Mouse (Mus musculus): ENCODE results near the gene Lcn4. TPM values are rescaled to one million over a fixed set of nuclear protein-coding genes. Genes with fewer than 3 reads are reported as not detected.

Lcn4 gene
- total and polyA plus RNA-seq, 2 experiments = not detected

DNA sequence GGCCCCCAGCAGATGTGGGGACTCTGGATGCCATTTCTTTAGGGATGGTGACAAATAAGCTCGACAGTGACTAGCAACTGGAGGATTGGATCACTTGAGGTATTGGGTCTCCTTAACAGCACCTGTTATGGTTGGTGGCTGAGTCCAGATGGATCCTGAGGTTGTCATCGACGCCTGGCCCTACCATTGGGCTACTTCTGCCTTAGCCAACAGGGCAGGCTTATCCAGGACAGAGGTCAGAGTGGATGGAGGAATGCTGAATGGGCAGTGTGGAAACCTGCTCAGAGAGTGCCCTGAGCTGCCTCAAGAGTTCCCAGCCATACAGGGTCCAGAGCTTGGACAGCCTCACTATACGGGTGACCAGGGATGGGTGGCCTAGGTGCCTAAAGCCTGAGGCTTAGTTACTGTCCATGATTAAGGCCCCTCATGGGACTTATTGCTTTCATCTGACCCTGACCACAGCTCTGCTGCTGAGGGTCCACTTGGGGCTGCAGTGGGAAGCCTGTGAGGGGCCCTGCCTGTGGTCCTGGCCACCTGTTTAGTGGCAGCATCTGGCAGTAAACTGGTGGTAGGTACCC is 37.0 kb downstream of the Lcn4 start:
- no peaks in the 10 kb centered on the region for H3K27me3 ChIP-seq (ENCODE audit: control insufficient read depth, insufficient read depth, low read length)
- no peak for DNase-seq (ENCODE audit: extremely low read depth, low read depth, low spot score)
- H3K4me3 ChIP-seq (ENCODE audit: insufficient read depth, low read depth, low read length) = no peak overlapping the region
- H3K9ac ChIP-seq (ENCODE audit: low read depth, low read length) = no peak overlapping the region
- WGBS = 73% methylated on average over 4 of the region's 4 CpGs
- peaks cover 17% of the 10 kb centered on the region for H3K36me3 ChIP-seq (ENCODE audit: control insufficient read depth, insufficient read depth, low read length)
- TF ChIP-seq CTCF (IDR thresholded peaks at IDR 0.05; ENCODE audit: low read depth, low read length) (no peak), POLR2A (IDR thresholded peaks at IDR 0.05; ENCODE audit: extremely low read depth, insufficient read depth, low read length) (no peak)
- no peak overlapping the region for H3K27ac ChIP-seq (replicated peaks; ENCODE audit: insufficient read depth, low read depth, low read length)
- no peaks in the 10 kb centered on the region for H3K79me2 ChIP-seq (ENCODE audit: control insufficient read depth, insufficient read depth, low read length)
- H3K4me1 ChIP-seq (ENCODE audit: control insufficient read depth, insufficient read depth, low read length) = peaks cover 5% of the 10 kb centered on the region; the same call in 1 of the 2 replicates

GRCm38 (mm10) chr2:26632541-26633395 is 38.3 kb downstream of the Lcn4 start:
- H3K4me1 ChIP-seq (ENCODE audit: control insufficient read depth, insufficient read depth, low read length) = no peaks in the 10 kb centered on the region
- DNase-seq (ENCODE audit: extremely low read depth, low read depth, low spot score) = no peak
- no peaks in the 10 kb centered on the region for H3K79me2 ChIP-seq (ENCODE audit: control insufficient read depth, insufficient read depth, low read length)
- TF ChIP-seq CTCF (IDR thresholded peaks at IDR 0.05; ENCODE audit: low read depth, low read length) (no peak), POLR2A (IDR thresholded peaks at IDR 0.05; ENCODE audit: extremely low read depth, insufficient read depth, low read length) (no peak)
- 88% methylated on average over 16 of the region's 16 CpGs for WGBS
- no peak overlapping the region for H3K9ac ChIP-seq (ENCODE audit: low read depth, low read length)
- peaks cover 15% of the 10 kb centered on the region for H3K36me3 ChIP-seq (ENCODE audit: control insufficient read depth, insufficient read depth, low read length)
- peaks cover 2% of the 10 kb centered on the region; the same call in 1 of the 2 replicates for H3K27me3 ChIP-seq (ENCODE audit: control insufficient read depth, insufficient read depth, low read length)
- H3K27ac ChIP-seq (replicated peaks; ENCODE audit: insufficient read depth, low read depth, low read length) = no peak overlapping the region
- H3K4me3 ChIP-seq (ENCODE audit: insufficient read depth, low read depth, low read length) = no peak overlapping the region

DNA sequence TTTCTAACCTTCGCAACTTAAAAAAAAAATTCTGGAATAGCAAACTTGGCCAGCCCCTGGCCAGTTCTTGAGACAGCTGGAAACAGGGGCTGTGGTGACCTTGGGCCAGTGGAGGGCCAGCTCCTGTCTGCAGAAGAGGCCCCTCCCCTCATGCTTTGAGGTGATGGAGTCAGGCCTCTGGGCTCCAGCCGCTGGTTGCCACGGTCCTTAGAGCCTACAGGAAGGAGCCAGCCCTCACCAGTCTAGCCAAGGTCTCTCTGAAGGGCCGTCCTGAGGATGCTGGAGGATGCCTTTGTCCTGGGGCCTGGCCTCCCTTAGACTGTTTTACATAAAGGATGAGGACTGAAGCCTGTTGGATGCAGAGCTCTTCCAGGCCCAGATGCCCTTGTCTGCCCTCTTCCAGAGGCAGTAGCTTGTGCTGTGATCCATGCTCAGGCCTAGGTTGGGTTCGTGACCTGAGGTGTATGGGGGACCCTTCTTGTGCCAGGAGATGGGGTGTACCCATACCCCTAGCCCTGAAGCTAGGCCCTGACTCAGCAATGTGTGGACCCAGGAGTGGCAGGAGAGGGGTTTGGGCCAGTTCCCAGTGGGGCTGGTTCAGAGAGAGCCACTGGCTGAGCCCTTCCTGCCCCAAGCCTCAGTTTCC is 42.2 kb downstream of the Lcn4 start:
- Histone ChIP-seq H3K27ac (replicated peaks; ENCODE audit: insufficient read depth, low read depth, low read length) (no peak overlapping the region), H3K4me1 (ENCODE audit: control insufficient read depth, insufficient read depth, low read length) (no peaks in the 10 kb centered on the region), H3K4me3 (ENCODE audit: insufficient read depth, low read depth, low read length) (peak overlapping the region; percentile 53; the same call in 1 of the 2 replicates), H3K9ac (ENCODE audit: low read depth, low read length) (peak overlapping the region; percentile 72; the same call in 1 of the 2 replicates), H3K36me3 (ENCODE audit: control insufficient read depth, insufficient read depth, low read length) (no peaks in the 10 kb centered on the region), H3K79me2 (ENCODE audit: control insufficient read depth, insufficient read depth, low read length) (no peaks in the 10 kb centered on the region), H3K27me3 (ENCODE audit: control insufficient read depth, insufficient read depth, low read length) (peaks cover 3% of the 10 kb centered on the region; the same call in 1 of the 2 replicates)
- DNase-seq (ENCODE audit: extremely low read depth, low read depth, low spot score) = no peak
- WGBS = 59% methylated on average over 5 of the region's 5 CpGs
- TF ChIP-seq POLR2A (IDR thresholded peaks at IDR 0.05; ENCODE audit: extremely low read depth, insufficient read depth, low read length) = no peak
- no peak for TF ChIP-seq CTCF (IDR thresholded peaks at IDR 0.05; ENCODE audit: low read depth, low read length)

DNA sequence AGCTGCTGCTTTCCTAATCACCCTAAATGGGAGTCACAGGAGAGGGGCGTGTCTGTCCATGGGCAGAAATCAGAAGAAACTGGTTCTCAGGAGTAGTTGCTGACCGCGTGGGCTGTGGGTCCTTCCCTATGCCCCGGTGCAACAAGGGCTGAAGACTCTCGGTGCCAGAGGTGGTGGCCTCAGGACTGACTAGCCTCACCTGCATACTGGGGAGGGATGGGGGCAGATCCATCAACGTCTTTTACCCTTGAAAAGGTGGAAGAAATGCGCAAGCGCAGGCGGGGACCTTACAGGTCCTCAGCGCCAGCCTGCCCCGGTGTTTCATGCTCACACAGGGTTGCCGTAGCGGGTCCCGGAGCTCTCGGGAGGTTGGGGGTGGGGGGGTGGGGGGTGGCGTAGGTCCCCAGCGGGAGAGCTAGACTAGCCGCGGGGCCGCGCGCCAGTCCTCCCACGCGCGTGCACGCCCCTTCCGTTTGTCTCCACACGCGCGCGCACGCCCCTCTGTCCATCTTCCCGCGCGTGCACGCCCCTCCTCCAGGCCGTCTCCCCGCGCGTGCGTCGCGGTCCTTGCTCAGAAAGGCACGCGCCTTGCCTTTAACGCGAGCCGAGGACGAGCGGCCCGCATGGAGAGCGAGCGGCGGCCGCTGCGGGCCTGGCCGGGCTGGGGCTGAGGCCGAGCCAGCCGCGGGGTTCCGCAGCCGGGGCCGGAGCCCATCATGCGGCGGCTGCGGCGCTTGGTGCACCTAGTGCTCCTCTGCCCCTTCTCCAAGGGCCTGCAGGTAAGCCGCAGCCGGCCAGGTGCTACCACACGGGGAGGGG is 43.0 kb downstream of the Lcn4 start, which contains the start of gene Fam69b:
Gene Fam69b (plus strand): TSS at position 537 of the 819 bp plus-strand sequence.
- Histone ChIP-seq H3K36me3 (ENCODE audit: control insufficient read depth, insufficient read depth, low read length) (no peaks in the 10 kb centered on the region), H3K27me3 (ENCODE audit: control insufficient read depth, insufficient read depth, low read length) (peaks cover 3% of the 10 kb centered on the region; the same call in 1 of the 2 replicates), H3K79me2 (ENCODE audit: control insufficient read depth, insufficient read depth, low read length) (no peaks in the 10 kb centered on the region), H3K4me3 (ENCODE audit: insufficient read depth, low read depth, low read length) (peak within 1 kb of the TSS; percentile 53), H3K4me1 (ENCODE audit: control insufficient read depth, insufficient read depth, low read length) (no peaks in the 10 kb centered on the region), H3K27ac (replicated peaks; ENCODE audit: insufficient read depth, low read depth, low read length) (no peak within 1 kb of the TSS), H3K9ac (ENCODE audit: low read depth, low read length) (peak within 1 kb of the TSS; percentile 72)
- no peak for DNase-seq (ENCODE audit: extremely low read depth, low read depth, low spot score)
- WGBS = 3% methylated on average over 68 of the region's 70 CpGs
- TF ChIP-seq CTCF (IDR thresholded peaks at IDR 0.05; ENCODE audit: low read depth, low read length) (no peak), POLR2A (IDR thresholded peaks at IDR 0.05; ENCODE audit: extremely low read depth, insufficient read depth, low read length) (no peak)

- no peaks in the 10 kb centered on the region for H3K79me2 ChIP-seq (ENCODE audit: control insufficient read depth, insufficient read depth, low read length)
- WGBS = 53% methylated on average over 3 of the region's 3 CpGs
Observed at GRCm38 (mm10) chr2:26626081-26626480, 45.0 kb downstream of the Lcn4 start.

More at GRCm38 (mm10) chr2:26626081-26626480, 45.0 kb downstream of the Lcn4 start:
- DNase-seq (ENCODE audit: extremely low read depth, low read depth, low spot score) = peak; percentile 63
- no peaks in the 10 kb centered on the region for H3K36me3 ChIP-seq (ENCODE audit: control insufficient read depth, insufficient read depth, low read length)
- H3K27me3 ChIP-seq (ENCODE audit: control insufficient read depth, insufficient read depth, low read length) = peaks cover 3% of the 10 kb centered on the region; the same call in 1 of the 2 replicates
- no peaks in the 10 kb centered on the region for H3K4me1 ChIP-seq (ENCODE audit: control insufficient read depth, insufficient read depth, low read length)
- H3K9ac ChIP-seq (ENCODE audit: low read depth, low read length) = no peak overlapping the region
- H3K4me3 ChIP-seq (ENCODE audit: insufficient read depth, low read depth, low read length) = no peak overlapping the region
- TF ChIP-seq CTCF (IDR thresholded peaks at IDR 0.05; ENCODE audit: low read depth, low read length) = peak; percentile 27; the same call in 1 of the 2 replicates
- no peak for TF ChIP-seq POLR2A (IDR thresholded peaks at IDR 0.05; ENCODE audit: extremely low read depth, insufficient read depth, low read length)
- H3K27ac ChIP-seq (replicated peaks; ENCODE audit: insufficient read depth, low read depth, low read length) = no peak overlapping the region
